Mouse (Mus musculus): ENCODE measurements at regions not wholly inside any gene's neighbourhood (a gene's known extent, or its start where the extent isn't known, plus 50 kb on each side); places are given as distances from the start of the nearest gene placed in this dataset.

DNA sequence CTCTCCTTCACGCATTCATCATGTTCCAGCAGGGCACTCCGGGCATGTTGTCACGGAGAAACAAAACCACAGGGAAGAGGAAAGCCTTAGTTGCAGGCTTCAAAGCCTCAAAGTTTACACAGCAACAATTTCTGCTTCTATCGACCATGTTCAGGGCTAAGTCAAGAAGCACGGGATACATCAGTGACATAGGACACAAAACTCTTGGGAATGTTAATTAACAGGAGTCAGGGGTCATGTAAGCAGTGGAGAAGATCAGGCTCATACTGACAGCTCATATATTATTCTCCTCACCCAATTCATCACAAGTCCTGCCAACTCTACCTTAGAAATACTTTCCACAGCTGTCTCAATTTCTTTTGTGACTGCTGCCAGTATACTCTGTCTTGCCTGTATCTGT, 133.0 kb upstream of the Btbd3 start:
- no peak for DNase-seq

DNA sequence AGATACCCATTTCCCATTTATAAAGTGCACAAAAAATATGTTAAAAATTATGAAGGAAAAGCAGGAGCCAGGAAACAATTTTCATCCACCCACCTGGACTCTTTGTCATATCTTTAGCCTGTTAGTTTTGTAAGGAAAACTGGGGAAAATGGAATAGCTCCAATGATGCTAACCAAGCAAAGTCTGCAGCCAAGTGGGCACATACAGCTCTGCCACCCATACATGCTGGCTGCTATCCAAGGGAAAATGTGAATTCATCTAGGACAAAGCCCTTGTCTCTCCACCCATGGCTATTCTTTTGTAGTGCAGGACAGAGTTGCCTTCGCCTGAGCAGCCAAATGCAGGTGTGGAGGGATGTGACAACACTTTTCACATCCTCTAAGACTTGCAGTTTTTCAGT, 135.5 kb upstream of the Btbd3 start:
- DNase-seq, result no peak

DNA sequence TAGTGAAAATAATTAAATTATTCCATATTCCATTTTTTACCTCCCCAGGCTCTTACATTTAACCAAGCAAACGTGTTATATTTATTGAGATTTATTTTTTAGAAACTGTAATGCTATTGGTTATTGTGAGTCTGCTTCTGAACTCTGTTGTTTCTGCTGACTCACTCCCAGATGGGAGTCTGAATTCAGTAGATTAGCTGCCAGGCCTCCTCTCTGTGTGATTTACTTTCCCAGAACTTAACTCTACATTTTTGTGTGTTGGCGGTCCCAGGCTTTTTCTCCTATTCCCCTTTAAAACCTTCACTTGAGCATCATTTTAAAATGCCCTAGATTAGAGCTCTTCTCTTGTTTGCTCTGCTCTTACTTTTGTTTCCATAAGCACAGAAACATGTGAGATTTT, 136.2 kb upstream of the Btbd3 start:
- DNase-seq, result no peak

DNA sequence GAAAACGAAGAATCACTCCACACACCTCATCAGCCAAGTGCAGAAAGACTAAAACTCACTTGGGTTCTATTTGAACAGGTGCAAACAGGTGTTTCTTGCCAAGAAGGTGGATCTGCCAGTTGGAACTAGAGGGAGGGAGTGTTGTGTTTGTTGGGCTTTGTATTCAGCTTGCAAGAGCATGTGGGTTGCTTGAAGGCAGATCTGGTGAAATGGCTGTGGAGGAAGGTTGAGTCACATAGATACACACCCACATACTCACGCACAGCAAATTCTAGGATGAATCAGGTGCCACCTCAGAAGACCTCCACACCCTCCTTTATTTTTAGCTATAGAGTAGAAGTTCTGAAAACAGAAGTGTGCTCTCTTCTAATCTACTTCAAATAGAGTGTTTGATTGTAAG, 156.6 kb upstream of the Btbd3 start:
- no peak for DNase-seq

DNA sequence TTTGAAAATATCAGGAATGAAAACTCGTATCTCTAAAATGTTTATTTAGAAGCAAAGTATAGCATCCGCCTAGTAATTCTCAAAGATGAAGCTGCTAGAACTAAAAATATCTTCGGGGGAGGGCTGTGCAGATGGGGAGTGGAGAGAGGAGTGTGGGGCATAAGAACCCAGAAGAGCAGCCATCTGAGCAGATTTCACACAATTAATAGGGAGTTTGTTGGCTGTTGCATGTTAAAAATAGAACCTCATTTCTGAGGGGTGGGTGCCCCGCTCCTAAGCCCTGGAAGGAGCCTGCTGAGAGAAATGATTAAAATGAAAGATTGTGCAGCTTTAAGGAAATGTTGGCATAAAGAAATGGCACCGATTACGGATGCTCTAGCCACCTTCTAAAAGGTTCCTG, 171.0 kb upstream of the Btbd3 start:
- DNase-seq, result no peak

DNA sequence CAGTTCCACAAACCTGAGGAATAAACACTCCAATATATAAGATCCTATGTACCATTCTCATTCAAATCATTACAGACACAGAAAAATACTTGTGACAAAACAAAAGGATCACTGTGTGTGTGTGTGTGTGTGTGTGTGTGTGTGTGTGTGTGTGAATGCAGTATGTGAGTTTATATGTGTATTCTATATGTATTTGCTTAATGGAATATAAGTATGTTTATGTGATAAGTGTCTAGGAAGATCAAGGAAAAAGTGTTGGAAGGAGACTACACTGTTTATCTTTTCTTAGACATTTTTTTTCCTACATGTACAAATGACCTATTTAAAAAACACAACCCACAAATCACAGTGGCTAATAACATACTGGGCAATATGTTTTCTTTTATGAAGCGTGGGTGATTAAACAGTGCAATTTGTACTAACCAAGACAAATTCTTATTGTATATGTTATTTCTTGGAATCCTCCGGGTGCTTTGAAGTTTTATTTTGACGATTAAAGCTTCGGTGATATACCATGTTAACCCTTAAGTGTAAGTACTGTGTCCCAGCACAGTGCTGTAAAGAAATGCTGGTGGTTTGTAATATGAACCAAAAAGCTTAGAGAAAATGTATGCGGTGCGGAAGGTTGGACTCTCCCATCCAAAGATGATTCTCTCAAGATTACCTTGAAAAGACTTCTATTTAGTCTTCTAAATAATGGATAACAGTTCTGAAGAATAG, 171.6 kb upstream of the Btbd3 start:
- no peak for DNase-seq

DNA sequence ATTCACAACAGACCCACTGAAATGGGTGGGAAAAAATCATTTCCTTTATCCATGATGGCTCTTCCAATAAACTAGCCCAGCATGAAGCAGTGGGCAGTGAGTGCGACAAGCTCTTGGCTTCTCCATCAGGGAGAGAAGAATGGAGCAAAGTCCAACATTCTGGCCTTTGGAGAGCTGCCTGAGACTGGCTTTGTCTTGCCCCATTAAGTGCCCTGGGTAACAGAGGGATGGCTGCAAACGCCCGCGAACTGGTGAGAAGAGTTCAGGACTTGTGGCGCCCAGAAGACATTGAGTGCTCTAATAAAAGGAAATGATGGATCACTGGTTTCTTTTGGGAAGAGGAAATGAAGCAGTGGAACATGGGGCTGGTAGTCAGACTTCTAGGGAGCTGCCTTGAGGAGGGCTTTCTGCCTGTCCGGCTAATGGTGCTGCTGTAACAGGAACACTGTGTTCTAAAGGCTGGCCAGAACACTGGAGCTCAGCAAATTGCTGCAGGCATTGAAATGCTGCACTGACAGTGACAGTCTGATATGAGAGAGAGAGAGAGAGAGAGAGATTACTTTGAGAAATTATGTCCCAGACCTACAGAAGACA, 182.2 kb upstream of the Btbd3 start:
- peak; percentile 3 for DNase-seq

DNA sequence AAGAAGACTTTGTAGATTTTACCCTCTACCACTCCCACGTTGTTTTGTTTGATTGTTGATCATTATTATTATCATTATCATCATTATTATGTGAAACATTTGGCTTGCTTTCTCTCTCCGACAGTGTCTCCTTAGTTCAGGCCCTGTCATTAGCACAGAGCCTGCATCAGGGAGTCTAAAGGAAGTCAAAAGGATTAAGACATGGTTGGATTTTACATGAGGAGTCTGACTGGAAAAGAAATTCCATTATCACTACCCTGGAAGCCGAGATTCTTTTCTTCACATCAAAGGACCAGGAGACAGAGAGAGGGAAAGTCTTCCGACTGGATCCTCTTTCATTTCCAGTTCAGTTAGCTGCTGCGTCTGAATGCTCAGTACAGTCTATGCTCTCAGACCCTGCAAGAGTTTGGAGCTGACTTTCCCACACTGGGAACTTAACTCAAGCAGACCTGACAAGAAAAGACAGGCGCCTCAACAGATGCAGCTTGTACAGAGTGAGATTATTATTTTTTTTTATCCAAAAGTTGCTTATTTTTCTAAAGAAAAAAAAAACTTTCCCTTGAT, 184.1 kb upstream of the Btbd3 start:
- no peak for DNase-seq

DNA sequence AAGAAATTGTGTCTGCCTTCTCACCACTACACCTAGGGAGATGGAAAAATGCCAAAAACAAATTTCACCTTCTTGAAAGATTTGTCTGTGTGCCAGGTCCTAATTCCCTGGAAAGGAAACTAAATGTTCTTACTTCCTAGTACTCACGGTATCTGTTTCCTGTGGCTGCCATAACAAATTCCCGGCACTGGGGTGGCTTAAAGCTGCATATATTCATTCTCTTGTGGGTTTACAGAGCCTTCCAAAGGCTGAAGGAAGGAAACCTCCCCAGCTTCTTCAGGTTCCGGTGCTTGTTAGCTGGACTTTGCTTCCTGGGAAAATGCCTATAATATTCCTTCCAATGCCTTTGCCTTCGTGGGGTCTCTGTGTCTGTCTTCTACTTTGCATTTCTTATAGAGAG, 203.3 kb upstream of the Btbd3 start:
- DNase-seq, result no peak

DNA sequence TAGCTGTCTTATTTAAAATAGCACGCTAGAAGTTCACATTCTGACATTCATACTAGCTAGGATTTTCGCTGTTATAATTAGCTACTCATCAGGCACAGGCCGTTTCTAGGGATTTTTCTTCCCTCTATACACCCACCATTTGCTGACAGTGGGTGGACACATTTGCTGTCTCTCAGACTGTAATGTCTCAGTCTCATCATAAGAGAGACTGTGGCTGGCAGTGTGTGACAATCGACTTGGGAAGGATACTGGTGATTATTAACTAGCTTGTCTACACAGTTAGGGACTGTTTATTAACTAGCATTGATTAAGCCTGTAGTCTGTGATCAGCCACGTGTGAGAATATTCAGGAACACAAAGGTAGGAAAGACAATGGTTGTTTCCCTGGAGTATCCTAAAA, 208.0 kb upstream of the Btbd3 start:
- DNase-seq, result no peak

DNA sequence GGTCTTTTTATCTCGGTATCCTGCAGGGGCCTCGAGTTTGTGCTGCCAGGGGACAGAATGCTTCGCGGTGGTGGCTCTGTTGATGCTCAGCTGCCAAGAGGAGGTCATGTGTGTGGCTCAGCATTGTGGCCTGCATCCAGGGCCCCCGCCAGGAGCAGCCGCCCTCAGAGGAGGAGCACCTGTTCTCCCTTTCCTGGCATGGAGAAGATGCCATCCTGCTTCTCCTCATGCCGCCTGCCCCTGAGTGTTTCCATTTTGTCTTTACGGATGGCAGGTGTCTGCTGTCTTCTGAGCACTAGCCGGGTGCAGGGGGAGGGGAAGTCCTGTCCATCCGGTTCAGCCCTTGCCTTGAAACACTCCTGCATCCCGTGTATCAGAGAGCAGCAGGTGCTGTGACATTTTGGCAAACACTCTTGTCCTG, 208.6 kb upstream of the Btbd3 start:
- no peak for DNase-seq

DNA sequence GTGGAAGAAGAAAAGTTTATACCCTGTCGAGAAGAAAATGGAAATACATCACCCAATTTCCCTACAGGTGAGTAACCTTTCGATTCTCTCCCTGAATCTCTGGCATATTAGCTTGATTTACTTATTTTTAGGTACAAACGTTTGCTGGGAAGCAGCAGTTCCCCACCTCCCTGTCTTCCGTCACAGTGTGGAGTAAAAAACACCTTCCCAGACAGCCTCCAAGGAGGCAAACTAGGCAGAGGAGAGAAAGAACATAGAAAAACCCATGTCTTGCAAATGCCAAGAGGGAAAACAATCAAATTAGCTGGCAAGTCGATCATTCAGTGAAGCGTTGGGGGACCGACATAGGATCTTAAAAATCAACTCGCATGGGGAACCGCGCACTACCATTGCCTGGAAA, 209.0 kb upstream of the Btbd3 start:
- no peak for DNase-seq

DNA sequence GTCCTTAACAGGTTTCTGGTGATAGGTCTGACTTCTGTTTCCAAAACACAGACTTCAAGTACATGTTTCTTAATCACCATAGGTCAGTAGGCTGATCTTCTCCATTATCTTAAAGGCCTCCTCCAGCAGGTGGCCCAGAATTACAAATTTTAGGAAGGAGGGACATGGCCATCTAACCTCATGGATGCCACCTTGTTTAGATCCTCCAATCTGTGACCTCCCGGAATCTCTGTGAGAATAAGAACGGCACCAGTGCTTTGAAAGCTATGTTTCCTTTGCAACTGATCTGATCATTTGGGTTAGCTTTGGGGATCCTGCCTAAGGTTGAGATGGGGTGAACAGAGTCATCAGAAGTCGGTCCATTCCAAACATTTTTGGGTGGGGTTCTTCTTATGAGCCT, 209.4 kb upstream of the Btbd3 start:
- DNase-seq, result no peak

DNA sequence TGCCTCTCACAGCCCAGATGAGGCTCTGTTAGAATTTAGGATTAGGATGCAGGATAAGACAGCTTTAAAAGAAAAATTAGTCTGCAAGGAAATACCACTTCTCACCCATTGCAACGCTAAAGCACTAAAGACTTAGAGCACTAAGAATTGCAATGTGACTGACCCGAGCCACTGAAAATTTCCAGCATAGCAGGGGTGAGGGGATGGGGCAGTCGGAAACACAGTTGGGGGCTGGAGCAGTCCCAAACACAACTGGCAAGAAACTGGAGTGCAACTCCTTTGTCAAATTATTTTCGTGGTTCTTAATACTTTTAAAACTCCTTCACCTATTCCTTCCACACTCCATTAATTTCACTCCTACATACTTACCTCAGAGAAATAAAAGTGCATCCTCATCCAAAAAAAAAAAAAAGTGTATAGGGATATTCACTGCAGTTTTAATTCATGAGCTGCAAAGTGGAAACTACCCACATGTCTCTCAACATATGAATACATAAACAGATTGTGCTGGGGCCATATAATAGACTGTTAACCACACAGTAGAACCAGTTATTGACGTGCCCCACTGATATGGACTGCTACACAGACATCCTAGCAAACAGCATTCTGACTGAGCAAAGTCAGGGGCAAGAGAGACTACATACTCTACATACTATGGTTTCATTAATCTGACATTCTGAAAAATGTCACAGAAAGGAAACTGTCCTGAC, 210.3 kb upstream of the Btbd3 start:
- DNase-seq, result no peak

DNA sequence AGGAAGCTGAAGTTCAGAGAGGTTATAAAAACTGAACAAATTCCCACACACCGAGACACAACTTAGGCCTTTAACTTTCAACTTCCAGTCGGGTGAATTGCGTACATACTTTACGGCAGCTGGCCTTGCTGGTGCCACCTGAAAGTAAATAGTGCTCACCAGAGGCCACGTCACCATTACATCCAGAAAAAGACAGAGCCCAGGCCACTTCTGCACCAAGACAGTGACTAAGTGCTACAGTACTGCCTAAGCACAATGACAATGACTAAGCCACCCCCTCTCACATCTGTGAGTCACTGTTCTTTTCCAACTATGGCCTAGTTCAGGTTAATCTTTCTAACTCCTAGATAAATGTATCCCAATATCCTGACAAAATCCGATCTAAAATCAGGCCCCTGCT, 215.7 kb upstream of the Btbd3 start:
- no peak for DNase-seq

DNA sequence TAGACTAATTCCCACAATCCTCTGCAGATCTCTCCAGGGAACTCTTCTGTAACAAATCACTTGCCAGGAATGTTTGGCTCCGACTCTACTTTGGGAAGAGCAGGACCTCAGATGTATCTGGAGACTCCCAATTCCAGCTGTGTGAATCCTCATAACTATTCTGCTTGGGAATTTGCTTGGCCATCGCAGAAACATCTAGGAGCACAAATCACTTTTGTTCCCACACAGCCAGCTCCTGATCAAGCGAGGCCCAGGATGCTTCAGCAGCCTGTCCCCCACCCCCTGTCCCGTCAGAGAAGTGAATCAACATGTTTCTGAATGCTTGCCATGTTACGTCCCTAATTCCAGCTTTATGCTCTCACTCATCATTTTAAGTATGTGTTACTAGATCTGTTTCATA, 216.1 kb upstream of the Btbd3 start:
- DNase-seq, result peak; percentile 7

DNA sequence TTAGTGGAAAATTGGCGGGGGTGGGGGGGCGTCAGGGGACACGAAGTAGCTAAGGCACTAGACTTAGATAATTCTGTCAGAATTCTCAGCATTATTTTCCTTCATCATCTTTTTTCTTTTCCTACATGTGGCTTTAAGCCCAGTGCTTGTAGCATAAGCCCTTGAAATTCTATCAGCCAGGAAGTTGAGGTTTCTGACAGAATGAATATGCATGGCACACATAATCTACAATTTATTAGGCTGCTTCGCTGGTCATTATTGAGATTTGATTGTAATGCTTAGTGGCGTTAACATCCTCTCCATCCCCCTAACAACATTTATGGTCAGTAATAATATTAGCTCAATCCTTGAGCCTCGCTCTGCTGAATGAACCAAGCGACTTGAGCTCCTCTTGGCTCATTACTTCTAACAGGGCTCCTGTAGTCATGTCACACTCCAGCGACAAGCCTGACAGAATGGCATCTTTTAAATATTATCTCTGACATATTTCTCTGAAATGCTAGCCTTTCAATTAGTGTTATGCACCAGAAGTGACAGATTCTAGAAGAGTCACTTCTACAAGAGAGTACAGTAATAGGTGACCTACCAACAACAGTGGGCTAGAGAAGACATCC, 222.1 kb upstream of the Btbd3 start:
- DNase-seq, result no peak

DNA sequence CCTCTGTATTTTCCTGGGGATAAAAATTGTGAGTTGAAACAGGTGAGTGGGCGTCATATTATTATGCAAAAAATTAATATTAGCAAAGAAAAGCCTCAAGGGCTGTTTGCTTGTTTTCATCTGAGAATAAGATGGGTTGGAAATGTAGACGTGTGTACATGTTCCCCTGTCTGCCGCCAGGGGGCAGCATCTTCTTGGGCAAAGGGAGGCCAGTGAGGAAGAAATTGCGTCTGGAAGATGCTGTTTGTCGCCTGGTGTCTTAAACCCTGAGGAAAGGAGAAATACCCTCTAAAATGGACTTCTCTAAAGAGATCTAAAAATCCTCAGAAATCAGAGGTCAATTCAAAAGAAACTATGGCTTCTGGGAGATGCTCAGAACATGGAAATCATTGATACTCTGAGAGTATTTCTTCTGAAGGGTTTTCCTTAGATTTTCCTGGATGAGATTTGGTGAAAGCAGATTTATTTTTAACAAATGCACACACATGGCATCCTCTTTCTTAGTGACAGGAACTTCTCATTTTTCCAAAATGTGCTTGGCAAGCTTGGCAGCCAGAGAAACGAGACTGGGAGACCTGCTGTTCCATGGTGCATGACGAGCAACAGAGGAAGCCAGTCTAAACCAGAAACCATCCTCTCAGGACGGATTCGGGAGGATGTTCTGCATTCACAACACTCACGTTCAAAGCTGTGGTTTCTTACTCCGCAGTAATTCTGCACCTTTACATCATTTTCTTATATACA, 222.8 kb upstream of the Btbd3 start:
- DNase-seq, result peak; percentile 9

DNA sequence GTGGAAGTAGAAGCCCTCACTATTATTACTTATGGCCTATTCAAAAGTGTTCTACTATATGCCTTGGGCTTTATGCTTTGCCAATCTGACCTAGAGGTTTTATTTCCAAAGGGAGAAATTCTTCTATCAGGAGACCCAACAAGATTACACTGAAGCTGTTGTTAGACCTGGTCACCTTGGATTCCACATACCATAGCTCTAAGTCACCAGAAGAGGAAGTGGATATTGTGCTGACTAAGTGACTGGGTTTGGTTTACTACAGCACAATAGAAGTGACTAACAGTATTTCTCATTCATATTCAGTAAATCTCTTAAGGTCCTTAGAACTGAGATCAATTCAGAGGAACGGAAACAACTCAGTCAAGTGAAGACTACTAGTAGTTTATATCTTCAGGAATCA, 229.0 kb upstream of the Btbd3 start:
- DNase-seq, result no peak

DNA sequence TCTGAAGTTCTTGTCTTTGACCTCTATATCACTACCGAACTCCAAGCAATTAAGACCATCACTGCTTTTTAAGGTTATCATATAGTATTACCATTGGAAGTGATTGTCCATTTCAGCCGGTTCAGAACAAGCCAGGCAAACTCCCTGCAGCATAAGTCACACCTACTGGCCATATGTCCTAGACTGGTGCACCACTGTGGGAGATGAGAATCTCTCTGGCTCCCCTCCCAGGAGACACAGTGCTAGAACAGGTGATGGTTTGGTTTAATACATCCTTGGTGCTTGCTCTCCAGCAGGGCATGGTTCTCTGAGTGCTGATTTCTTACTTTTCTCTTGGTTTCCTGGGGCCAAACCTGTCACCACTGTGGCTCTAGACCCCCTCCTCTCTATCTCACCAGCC, 232.8 kb upstream of the Btbd3 start:
- DNase-seq, result no peak

DNA sequence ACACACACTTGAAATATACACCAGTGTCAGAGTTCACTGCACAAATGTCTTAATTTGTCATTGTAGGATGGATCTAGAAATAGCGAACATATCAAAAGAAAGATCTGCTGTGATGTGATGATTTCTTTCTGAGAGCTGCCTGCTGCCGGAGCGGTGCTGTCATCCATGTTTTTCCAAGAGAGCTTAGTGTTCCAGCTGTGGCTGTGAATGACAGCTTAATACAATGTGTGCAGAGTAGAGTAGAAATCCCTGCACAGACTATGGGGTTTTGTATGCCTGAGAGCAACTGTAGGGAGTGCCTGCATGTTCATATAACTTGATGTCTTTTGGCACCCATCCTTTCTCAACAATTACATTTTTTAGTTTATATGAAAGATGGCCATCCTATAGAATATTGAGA, 274.6 kb upstream of the Btbd3 start:
- no peak for DNase-seq

DNA sequence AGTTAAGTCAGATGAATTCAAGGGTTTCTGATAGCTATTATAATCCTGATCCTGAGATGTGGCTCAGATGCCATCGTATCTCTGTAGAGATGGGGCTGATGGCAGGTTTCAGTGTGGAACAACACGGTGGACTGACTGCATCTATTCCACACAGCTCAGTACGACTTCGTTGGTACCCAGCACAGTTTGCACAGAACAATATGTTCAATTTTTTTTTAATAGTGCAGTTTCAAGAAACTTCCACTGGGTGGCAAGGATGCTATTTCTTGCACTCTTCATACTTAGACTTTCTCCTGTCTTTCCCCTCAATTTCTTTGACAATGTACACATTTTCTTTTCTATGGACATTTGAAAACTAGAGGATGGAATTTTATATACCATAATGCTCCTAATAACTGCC, 278.6 kb upstream of the Btbd3 start:
- DNase-seq, result no peak

DNA sequence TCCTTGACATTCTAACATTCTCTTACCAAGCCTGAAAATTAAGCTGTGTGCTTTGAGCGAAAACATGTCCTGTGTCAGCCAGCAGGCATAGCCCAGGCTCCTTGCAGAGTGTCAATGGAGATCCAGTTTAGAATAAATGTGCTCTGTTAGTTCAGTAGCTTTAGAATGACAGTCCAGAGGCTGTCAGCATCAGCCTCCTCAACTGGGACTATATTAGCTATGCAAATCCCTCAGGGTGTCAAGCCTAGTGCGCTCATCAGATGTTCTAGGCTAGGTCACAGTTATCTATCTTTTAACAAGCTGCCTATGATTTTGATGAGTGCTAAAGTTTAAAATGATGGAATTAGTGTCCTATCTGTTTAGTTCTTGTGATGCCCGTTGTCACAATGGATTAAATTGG, 281.7 kb upstream of the Btbd3 start:
- DNase-seq, result no peak

Data from kidney, adult 11 months (tissue).